Mouse (Mus musculus): ENCODE results near the gene Trim41. TPM values are rescaled to one million over a fixed set of nuclear protein-coding genes. Genes with fewer than 3 reads are reported as not detected.

Trim41 gene
- polyA plus RNA-seq, 1 experiment from 2014 or later: 5.9 TPM

DNA sequence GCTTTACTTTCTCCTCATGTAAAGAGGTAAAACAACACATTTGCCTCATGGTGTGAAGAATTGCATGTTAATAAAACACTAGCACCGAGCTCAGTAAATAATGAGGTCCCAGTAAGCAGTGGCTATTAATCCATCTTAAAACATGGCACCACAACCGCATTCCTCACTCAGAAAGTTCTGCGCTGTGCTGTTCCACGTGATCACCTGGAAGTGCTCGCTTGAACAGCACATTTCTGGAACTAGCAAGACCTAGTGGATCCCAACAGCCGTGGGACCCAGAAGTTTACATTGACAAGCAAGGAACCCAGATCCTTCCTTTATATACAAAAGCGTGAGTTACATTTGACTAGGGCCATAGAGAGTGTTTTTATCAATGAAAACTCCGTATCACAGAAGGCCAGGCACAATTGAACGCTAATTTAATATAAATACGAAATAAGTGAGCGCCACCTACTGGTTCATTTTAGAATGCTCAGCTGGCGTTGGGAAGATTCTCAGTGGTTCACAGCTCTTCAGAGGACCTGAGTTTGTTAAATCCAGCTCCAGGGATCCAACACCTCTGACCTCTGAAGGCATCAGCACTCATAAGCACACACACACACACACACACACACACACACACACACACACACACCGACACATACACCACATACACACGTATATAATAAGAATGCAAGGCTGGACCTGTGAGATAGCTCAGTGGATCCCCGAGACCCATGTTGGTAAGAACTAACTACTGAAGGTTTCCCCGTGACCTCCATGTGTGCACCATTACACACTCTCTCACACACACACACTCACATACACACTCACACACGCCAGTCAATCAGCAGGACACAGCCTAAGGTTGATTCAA is 42.5 kb downstream of the Trim41 start:
- Histone ChIP-seq H3K9ac (ENCODE audit: low read depth, low read length) (no peak overlapping the region), H3K9me3 (ENCODE audit: control insufficient read depth, low read length) (no peaks in the 10 kb centered on the region), H3K36me3 (ENCODE audit: control insufficient read depth, insufficient read depth, low read length) (no peaks in the 10 kb centered on the region), H3K4me1 (ENCODE audit: control insufficient read depth, insufficient read depth, low read length) (no peaks in the 10 kb centered on the region; the same call in 1 of the 2 replicates), H3K4me2 (ENCODE audit: low read depth, low read length) (peak overlapping the region; percentile 42), H3K4me3 (ENCODE audit: low read length) (no peak overlapping the region), H3K27ac (ENCODE audit: low read length) (no peak overlapping the region), H3K27me3 (replicated peaks; ENCODE audit: control insufficient read depth, insufficient read depth, low read length) (no peaks in the 10 kb centered on the region; the same call in 1 of the 2 replicates)
- 31% methylated on average over 17 of the region's 17 CpGs for WGBS
- ATAC-seq: no peak; the same call in 1 of the 2 replicates

- H3K36me3 ChIP-seq (ENCODE audit: control insufficient read depth, insufficient read depth, low read length): no peaks in the 10 kb centered on the region
- no peak overlapping the region for H3K4me2 ChIP-seq (ENCODE audit: low read depth, low read length)
- ATAC-seq: no peak
- H3K4me1 ChIP-seq (ENCODE audit: control insufficient read depth, insufficient read depth, low read length): no peaks in the 10 kb centered on the region; the same call in 1 of the 2 replicates
- 5% methylated on average over 2 of the region's 2 CpGs for WGBS
- no peak overlapping the region for H3K9ac ChIP-seq (ENCODE audit: low read depth, low read length)
- H3K27ac ChIP-seq (ENCODE audit: low read length): no peak overlapping the region
- no peaks in the 10 kb centered on the region for H3K9me3 ChIP-seq (ENCODE audit: control insufficient read depth, low read length)
- no peaks in the 10 kb centered on the region; the same call in 1 of the 2 replicates for H3K27me3 ChIP-seq (replicated peaks; ENCODE audit: control insufficient read depth, insufficient read depth, low read length)
- H3K4me3 ChIP-seq (ENCODE audit: low read length): no peak overlapping the region
Measured at GRCm38 (mm10) chr11:48771691-48772090, 45.5 kb downstream of the Trim41 start.

DNA sequence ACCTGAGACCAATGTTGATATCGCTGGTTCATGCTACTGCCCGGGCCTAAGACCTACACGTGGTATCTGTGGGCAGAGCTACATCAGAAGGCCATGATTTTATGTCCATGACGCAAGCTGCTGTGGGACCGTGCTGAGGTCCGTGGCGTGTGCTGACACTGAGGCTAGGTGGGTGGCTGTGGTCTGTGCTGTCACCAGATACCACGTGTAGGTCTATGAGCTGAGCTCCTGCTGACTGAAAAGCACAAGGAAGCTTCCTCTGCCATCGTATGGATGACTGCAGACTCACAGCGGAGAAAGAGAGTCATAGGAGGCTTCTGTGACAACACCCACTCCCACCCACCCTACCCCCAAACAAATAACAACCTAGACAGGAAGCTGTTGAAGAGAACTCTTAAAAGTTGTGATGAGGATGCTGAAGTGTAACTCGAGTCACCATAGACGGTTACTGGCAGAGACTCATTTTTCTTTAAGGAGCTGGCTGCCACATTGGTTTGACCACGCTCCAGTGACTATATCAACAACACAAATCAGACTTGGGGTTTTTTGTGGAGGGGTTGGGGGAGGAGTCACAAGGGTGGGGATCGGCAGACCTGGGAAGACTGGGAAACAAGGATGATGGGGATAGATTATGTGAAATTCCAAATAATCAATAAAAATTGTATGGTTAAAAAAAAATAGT is 49.8 kb downstream of the Trim41 start:
- WGBS: 82% methylated on average over 14 of the region's 14 CpGs
- Histone ChIP-seq H3K4me2 (ENCODE audit: low read depth, low read length) (no peak overlapping the region), H3K9me3 (ENCODE audit: control insufficient read depth, low read length) (no peaks in the 10 kb centered on the region), H3K9ac (ENCODE audit: low read depth, low read length) (no peak overlapping the region), H3K4me3 (ENCODE audit: low read length) (no peak overlapping the region), H3K27me3 (replicated peaks; ENCODE audit: control insufficient read depth, insufficient read depth, low read length) (no peaks in the 10 kb centered on the region), H3K36me3 (ENCODE audit: control insufficient read depth, insufficient read depth, low read length) (no peaks in the 10 kb centered on the region), H3K4me1 (ENCODE audit: control insufficient read depth, insufficient read depth, low read length) (no peaks in the 10 kb centered on the region), H3K27ac (ENCODE audit: low read length) (no peak overlapping the region)
- ATAC-seq: no peak

DNA sequence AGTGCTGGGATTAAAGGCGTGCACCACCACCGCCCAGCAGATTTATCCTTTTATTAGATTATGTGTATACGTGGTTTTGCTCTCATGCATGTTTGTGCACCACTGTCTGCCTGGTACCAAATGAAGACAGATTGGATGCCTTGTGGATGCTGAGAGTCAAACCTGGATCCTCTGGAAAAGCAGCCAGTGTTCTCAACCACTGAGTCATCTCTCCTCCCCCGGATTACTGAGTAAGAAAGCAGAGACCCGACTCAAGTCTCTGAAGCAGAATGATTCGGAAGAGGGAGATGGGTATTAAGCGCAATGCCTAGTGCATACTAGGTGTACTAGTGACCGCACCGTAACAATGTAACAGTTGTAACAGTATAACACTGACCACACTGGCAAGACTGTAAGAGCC is 53.0 kb downstream of the Trim41 start:
- Histone ChIP-seq H3K4me3 (ENCODE audit: low read length) (no peak overlapping the region), H3K27me3 (replicated peaks; ENCODE audit: control insufficient read depth, insufficient read depth, low read length) (no peaks in the 10 kb centered on the region), H3K36me3 (ENCODE audit: control insufficient read depth, insufficient read depth, low read length) (no peaks in the 10 kb centered on the region), H3K4me1 (ENCODE audit: control insufficient read depth, insufficient read depth, low read length) (no peaks in the 10 kb centered on the region), H3K4me2 (ENCODE audit: low read depth, low read length) (no peak overlapping the region), H3K27ac (ENCODE audit: low read length) (no peak overlapping the region), H3K9me3 (ENCODE audit: control insufficient read depth, low read length) (no peaks in the 10 kb centered on the region), H3K9ac (ENCODE audit: low read depth, low read length) (no peak overlapping the region)
- ATAC-seq: no peak
- WGBS: 91% methylated on average over 9 of the region's 9 CpGs

DNA sequence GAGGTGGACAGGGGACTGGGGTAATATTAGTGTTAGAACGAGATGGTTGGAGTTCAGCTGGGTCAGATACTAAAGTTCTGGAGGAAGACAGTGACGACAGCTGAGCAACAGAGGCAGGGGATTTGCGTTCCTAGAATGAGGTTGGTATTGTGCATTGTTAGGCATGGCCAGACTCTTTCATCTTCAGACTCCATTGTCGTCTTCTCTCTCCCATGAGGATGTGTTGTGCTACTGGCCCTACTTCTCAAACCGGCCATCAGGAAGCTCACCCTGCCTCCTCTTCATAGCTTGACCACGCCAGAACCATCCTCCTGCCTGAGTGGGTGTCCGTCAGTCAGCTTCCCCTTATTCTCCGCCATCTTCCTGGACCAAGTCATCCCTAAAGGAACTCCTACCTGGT is 58.1 kb downstream of the Trim41 start:
- Histone ChIP-seq H3K27me3 (replicated peaks; ENCODE audit: control insufficient read depth, insufficient read depth, low read length) (no peaks in the 10 kb centered on the region), H3K9ac (ENCODE audit: low read depth, low read length) (no peak overlapping the region), H3K4me1 (ENCODE audit: control insufficient read depth, insufficient read depth, low read length) (no peaks in the 10 kb centered on the region), H3K4me3 (ENCODE audit: low read length) (no peak overlapping the region), H3K36me3 (ENCODE audit: control insufficient read depth, insufficient read depth, low read length) (no peaks in the 10 kb centered on the region), H3K4me2 (ENCODE audit: low read depth, low read length) (no peak overlapping the region), H3K27ac (ENCODE audit: low read length) (no peak overlapping the region), H3K9me3 (ENCODE audit: control insufficient read depth, low read length) (no peaks in the 10 kb centered on the region)
- WGBS: 84% methylated on average over 8 of the region's 8 CpGs
- no peak for ATAC-seq

Other genes with a start within 250 kb of the Trim41 start
- gene Rack1, start 17.0 kb downstream of the Trim41 start, polyA plus RNA-seq (2015; fragmentation: Nextera tagmentation; extraction: Ambion mirVana): 713 and 755 TPM in 2 replicates
- 0.78 and 1.2 TPM in 2 replicates for gene Trim7, start 8.8 kb upstream of the Trim41 start, polyA plus RNA-seq (2015; fragmentation: Nextera tagmentation; extraction: Ambion mirVana)
- gene Gm12184, start 9.3 kb upstream of the Trim41 start, polyA plus RNA-seq (2015; fragmentation: Nextera tagmentation; extraction: Ambion mirVana): 1.3 and 1.4 TPM in 2 replicates
- 15.6 and 15.8 TPM in 2 replicates for gene Irgm1, start 54.3 kb upstream of the Trim41 start, polyA plus RNA-seq (2015; fragmentation: Nextera tagmentation; extraction: Ambion mirVana)
- gene Gm5431, start 84.9 kb upstream of the Trim41 start, polyA plus RNA-seq (2015; fragmentation: Nextera tagmentation; extraction: Ambion mirVana): 0.28 and 0.37 TPM in 2 replicates
- 3.5 and 4.6 TPM in 2 replicates for gene Psme2b, start 128.8 kb upstream of the Trim41 start, polyA plus RNA-seq (2015; fragmentation: Nextera tagmentation; extraction: Ambion mirVana)
- 0.10 TPM in 1 of 2 replicates, not detected in the other for gene Olfr56, start 161.5 kb upstream of the Trim41 start, polyA plus RNA-seq (2015; fragmentation: Nextera tagmentation; extraction: Ambion mirVana)
- 0.70 and 1.1 TPM in 2 replicates for gene 9930111J21Rik1, start 162.0 kb upstream of the Trim41 start, polyA plus RNA-seq (2015; fragmentation: Nextera tagmentation; extraction: Ambion mirVana)
- not detected in 2 replicates for gene Gm12185, start 174.9 kb upstream of the Trim41 start, polyA plus RNA-seq (2015; fragmentation: Nextera tagmentation; extraction: Ambion mirVana)
- gene Tgtp1, start 176.8 kb upstream of the Trim41 start, polyA plus RNA-seq (2015; fragmentation: Nextera tagmentation; extraction: Ambion mirVana): 1.9 and 2.1 TPM in 2 replicates
- gene 9930111J21Rik2, start 233.9 kb upstream of the Trim41 start, polyA plus RNA-seq (2015; fragmentation: Nextera tagmentation; extraction: Ambion mirVana): 0.65 and 0.87 TPM in 2 replicates
- 0.86 and 1.0 TPM in 2 replicates for gene Tgtp2, start 246.9 kb upstream of the Trim41 start, polyA plus RNA-seq (2015; fragmentation: Nextera tagmentation; extraction: Ambion mirVana)

Measured in intestine, embryonic 16.5 days (tissue).